Mouse (Mus musculus) 416B (cell line): ENCODE results near the gene Nlgn2.
A peak's percentile ranks its signal among the peaks of the same experiment; 100 is the strongest.

Source experiments
- DNase-seq: peaks from one replicate; pipeline ENCODE4 v3.0.0; 2011; ENCODE audit warnings: low read depth

Gene Nlgn2

DNA sequence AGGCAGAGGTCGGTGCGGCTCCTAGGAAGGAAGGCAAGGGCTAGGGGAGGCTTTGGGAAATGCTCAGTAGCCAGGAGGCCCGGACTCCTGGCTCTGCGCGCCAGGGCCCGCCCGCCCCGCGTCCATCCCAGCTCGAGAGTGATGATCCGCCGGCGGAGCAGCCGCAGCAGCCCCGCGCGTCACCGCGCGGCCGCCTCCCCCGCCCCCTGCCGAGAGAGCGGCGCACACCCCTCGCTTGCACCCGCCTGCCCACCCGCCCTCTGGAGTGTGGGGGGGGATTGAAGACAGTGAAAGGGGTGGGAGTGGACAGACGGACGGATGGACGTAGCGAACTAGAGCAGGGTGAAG, at the start of gene Nlgn2:
Nlgn2 (minus strand) TSS at position 181 of the 348 bp plus-strand sequence.
- DNase-seq = no peak

DNA sequence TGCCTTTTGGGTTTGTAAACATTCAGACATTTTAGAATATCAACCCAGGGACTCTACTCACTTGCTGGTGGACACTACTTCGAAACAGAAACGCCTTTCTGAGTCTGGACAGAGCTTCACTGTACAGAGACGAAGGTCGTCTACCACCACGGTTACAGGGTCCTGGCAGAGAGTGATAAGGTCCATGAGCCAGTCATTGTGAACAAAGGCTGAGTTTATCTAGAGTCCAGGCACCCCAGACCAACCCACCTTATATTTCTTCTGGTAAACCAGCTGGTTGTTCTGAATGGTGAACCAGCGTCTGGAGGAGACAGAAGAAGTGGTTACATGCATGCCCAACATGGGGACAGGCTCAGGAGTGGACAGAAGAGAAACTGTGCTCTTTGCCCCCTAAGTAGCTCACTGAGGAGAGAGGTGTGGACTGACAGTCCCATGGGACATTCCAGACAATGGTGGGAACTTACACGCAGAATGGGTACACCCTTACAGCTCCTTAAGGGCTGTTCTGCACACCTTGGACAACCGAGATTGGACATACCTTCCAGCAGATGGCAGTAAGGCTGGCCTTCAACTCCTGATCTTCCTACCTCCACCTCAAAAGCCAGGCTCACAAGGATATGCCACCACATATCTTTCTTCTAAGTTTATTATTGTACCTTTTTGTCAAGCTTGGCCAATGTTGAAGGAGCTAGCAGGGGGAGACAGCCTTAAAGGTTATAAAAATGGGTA, 49.5 kb upstream of the Nlgn2 start:
- peak; percentile 49 for DNase-seq

GRCm38 (mm10) chr11:69884663-69885062, 47.1 kb upstream of the Nlgn2 start:
- no peak for DNase-seq

DNA sequence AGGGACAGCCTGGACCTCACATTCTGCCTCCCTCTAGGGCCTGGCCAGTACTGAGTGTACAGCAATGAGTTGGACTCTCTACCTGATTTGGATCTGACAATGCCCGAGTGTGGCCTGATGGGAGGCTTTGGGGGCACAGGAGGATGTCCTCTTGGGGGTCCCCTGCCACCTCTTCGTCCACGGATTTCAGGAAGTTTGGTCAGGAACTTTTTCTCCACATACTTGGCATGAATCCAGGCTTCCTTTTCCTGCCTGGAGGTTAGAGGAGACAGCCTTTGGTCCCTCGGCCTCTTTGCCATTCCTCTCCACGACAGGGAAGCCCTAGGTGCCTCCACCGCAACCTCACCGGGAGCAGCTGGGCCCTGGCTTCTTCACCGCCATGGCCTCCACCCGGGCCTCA, 46.7 kb upstream of the Nlgn2 start:
- DNase-seq = no peak

DNA sequence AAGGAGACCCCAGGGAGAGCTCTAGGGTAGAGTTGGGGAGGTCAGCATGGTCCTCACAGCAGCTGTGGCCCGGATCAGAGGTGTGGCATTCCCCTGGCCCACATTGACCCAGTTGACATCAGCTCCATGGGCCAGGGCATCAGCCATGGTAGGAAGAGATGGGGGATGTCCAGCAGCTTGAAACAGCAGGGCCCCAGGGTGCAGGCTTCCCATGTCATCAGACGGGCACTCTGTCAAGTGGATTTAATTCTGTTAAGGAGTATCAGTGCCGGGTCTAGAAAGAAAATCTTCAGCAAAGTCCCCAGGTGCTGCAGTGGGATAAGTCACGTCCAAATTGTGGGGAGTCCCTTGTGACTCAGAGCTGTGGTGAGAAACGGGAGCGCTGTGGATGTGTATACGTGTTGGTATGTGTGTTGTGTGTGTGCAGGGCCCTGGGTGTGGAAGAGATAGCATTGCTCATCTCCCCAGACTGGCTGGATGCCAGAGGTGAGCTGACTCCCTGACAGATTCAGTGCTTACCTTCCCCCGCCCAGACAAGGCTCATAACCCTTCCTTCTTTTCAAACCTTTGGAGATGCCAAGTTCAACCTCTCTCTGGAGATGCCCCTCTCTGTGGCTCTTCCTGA, 46.1 kb upstream of the Nlgn2 start:
- no peak for DNase-seq

- DNase-seq = peak; percentile 63
These were observed 45.5 kb upstream of the Nlgn2 start for GRCm38 (mm10) chr11:69883066-69883465.

DNA sequence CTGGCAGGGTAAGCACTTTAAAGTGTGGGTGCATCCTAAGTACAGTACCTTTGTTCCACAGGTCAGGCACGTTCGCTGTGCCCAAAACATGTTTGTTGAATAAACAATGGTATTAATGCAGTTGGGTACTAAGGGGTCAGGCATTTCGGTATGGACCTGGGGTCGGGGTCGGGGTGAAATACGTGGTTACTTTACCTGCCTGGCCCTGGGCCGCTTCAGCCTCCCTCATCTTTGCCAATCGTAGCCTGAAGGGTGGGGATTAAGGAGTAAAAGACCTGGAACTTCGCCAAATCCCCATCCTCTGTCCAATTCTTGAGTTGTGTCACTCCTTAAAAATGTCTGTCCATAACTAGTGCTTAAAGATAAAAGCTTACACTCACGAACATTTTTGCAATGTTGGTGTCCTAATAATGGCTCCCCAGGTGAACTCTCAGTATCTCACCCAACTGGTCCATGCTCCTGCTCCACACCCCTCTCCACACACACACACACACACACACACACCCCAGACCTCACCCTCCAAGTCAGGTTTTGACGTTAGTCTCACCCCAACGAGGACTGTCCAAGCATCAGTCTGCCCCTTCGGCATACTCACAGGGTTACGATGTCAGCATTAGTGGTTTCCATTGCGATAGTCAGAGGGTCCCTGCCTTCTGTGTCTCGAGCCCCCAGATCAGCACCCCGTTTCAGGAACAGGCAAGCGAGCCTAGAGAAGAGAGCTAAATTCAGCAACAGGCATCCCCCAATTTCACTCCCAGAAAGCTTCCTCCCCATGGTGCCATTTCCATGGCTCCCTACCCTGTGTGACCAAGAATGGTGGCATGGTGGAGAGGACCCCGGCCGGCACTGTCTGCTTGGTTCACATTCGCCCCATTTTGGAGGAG, 44.4 kb upstream of the Nlgn2 start:
- no peak for DNase-seq

DNA sequence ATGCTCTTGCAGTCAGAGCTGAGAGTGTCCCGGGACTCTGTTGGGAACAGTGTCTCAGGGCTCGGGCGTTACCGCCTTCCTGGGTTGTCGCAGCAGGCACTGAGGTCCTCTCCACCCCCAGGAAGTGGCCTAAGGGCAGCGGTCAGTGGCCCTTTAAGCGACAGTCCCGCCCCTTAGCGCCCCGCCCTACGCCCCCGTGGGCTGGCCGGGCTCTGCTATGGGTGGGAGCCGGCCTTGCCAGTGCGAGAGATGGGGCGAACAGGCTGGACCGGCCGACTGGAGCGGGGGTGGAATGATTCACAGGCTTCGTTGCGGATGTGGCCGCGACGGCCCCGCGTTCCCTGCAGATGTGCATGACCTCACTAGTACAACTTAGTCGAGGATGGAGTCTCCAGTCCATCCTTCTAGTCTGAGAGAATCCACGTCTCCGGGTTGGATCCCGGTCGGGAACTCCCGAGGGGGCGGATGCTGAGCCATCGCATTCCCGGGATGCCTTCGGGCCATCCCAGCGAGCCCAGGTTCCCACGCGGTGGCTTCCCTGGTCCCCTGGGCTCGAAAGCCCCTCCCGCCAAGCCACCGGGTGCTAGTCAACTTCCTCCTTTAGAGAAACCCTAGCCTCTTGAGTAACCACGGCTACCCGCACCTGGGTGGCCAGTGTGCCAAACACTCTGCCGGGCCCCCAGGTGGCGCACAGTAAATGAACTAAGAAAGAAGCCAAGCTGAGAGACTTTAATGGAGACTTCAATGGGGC, 43.4 kb upstream of the Nlgn2 start, which contains the start of gene Kctd11:
Kctd11 (minus strand) TSS at position 554 of the 751 bp plus-strand sequence.
- peak; percentile 89 for DNase-seq

- peak; percentile 83 for DNase-seq
These were observed 42.9 kb upstream of the Nlgn2 start for GRCm38 (mm10) chr11:69880506-69880852.

- DNase-seq = no peak
These were observed 42.1 kb upstream of the Nlgn2 start for GRCm38 (mm10) chr11:69879711-69880110.

DNA sequence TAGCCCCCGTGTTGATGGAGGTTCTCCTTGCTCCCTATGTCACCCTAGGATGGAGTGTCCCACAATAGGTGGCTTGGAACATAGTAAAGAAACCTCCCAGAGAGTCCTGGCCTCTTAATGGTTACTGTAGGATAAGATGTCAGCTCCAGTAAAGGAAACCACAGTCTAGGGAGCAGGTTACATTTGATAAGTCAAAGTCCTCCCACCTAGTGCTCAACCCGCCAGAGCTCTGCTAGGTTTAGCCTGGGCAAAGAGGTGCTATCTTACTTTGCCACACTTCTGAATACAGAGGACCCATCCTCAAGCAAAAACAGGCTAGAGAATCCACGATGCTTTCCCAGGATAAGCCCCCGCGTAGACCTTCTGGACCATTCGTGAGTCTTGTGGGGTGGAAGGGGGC, 41.4 kb upstream of the Nlgn2 start:
- DNase-seq = no peak

- DNase-seq = no peak
These were observed 40.8 kb upstream of the Nlgn2 start for GRCm38 (mm10) chr11:69878399-69878798.

GRCm38 (mm10) chr11:69877878-69878277, 40.3 kb upstream of the Nlgn2 start, which contains the start of gene Tmem95:
Gene Tmem95, minus strand, starts transcription at chr11:69878018.
- DNase-seq = no peak

DNA sequence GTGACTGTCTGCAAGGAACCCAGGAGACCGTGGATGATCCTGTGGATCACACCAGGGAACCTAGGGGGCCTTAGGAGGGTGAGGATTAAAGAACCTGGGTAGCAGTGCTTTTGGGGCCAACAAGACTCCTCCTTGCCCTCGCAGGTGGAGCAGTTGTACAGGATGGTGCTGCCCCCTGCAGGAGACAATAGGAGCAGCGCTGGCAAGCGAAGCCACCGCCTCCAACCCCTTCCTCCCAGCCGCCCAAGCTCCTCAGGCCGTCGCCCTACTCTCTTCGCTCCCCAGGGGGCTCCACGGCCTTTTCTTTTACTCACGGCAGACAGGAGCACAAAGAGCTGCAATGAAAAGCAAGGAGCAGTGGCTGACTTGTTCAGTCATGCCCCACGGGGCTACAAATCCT, 39.3 kb upstream of the Nlgn2 start:
- peak; percentile 94 for DNase-seq

- DNase-seq = peak; percentile 85
These were observed 38.6 kb upstream of the Nlgn2 start for GRCm38 (mm10) chr11:69876186-69876585.

GRCm38 (mm10) chr11:69872451-69872850, 34.9 kb upstream of the Nlgn2 start:
- DNase-seq = no peak

- DNase-seq = no peak
These were observed 34.2 kb upstream of the Nlgn2 start for GRCm38 (mm10) chr11:69871822-69872221.

GRCm38 (mm10) chr11:69870289-69871069, 32.9 kb upstream of the Nlgn2 start:
- no peak for DNase-seq

GRCm38 (mm10) chr11:69867335-69867734, 29.8 kb upstream of the Nlgn2 start:
- no peak for DNase-seq

DNA sequence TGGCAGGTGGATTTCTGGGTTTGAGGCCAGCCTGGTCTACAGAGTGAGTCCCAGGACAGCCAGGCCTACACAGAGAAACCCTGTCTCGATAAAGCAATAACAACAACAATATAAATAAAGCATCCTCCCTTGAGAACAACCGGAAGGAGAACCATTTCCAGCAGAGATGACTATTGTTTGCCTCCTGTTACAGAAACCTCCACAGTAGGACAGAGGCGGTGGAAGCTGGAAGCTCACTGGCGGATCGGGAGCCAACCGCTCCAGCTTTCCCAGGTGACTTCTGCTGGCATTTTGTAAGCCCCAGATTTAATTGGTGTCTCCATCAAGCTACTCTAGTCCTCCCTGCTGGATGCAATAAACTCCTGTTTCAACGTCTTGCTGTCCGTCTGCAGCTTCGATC, 28.0 kb upstream of the Nlgn2 start:
- DNase-seq = no peak

DNA sequence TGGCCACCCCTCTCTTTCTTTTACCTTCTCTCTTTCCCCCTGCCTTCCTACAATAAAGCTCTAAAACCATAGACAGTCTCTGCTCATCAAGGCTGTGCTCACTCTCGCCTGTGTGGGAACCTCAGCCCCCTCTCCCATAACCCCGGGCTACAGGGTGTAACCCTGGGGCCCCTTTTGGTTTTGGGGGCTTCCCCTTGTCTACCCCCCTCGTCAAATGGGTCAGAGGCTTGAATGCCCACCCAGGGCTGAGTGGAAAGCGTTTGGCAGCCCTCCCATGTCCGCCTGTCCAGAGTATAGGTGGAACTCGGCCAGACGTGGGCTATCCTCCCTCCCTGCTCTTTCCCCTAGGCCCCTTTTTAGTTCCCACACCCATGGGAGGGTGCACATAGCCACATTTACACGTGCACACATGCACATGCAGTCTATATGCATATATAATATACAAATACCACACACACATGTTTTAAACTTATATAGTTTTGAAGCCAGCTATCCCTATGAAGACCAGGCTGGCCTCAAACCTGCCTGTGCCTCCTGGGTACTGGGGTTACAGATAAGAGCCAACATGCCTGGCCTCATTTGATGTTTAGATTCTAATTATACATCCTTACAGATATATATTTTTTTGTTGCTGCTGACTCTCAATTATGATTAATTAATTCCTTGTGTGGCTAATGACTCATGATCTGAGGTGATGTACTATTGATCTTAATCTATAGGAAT, 26.7 kb upstream of the Nlgn2 start:
- DNase-seq = no peak
